Mouse (Mus musculus): ENCODE data around the gene Irf6. TPM values are rescaled to one million over a fixed set of nuclear protein-coding genes. Genes with fewer than 3 reads are reported as not detected.

Irf6 gene
- polyA plus RNA-seq, 1 experiment, result 18.1 TPM

- no peak overlapping the region for H3K9ac ChIP-seq (ENCODE audit: low read depth, poor library complexity, severe bottlenecking)
- H3K9me3 ChIP-seq (replicated peaks; ENCODE audit: control insufficient read depth, insufficient read depth, low read length, poor library complexity, severe bottlenecking), result no peaks in the 10 kb centered on the region
- H3K4me3 ChIP-seq (ENCODE audit: low read depth, low read length), result no peak overlapping the region
- H3K4me1 ChIP-seq (ENCODE audit: control insufficient read depth, insufficient read depth, low read length), result no peaks in the 10 kb centered on the region
- no peak overlapping the region for H3K27ac ChIP-seq (ENCODE audit: insufficient read depth, low read length)
- no peaks in the 10 kb centered on the region for H3K27me3 ChIP-seq (ENCODE audit: control insufficient read depth, insufficient read depth, low read length, poor library complexity, severe bottlenecking)
- TF ChIP-seq EP300 (IDR thresholded peaks at IDR 0.05; ENCODE audit: insufficient read depth, low read depth, low read length), result no peak
- TF ChIP-seq CTCF (IDR thresholded peaks at IDR 0.05; ENCODE audit: low read depth, low read length), result no peak
- no peak for TF ChIP-seq POLR2A (IDR thresholded peaks at IDR 0.05; ENCODE audit: insufficient read depth, low read length)
- H3K36me3 ChIP-seq (ENCODE audit: control insufficient read depth, insufficient read depth, low read length, poor library complexity, severe bottlenecking), result no peaks in the 10 kb centered on the region
Measured at GRCm38 (mm10) chr1:193189151-193189621, 36.3 kb downstream of the Irf6 start.

DNA sequence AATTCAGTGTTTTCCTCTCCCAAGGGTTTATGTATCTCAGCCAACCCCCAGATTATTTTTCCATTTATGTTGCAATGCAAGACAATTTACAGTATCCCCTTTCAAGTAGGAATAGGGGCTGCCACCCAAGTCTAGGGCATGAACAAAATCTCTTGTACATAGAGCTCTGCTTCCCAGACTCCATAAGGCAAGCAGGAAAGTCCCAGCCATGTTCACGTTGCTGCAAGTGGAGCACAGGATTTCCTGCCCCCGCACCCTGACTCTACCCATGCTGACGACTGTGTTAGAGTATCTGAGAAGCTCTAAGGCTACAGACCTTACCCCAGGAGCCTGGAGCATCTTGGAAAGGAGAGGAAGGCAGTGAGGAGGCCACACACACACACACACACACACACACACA lies 36.9 kb downstream of the Irf6 start:
- Histone ChIP-seq H3K4me3 (ENCODE audit: low read depth, low read length) (no peak overlapping the region), H3K9ac (ENCODE audit: low read depth, poor library complexity, severe bottlenecking) (no peak overlapping the region), H3K36me3 (ENCODE audit: control insufficient read depth, insufficient read depth, low read length, poor library complexity, severe bottlenecking) (no peaks in the 10 kb centered on the region), H3K27me3 (ENCODE audit: control insufficient read depth, insufficient read depth, low read length, poor library complexity, severe bottlenecking) (no peaks in the 10 kb centered on the region), H3K9me3 (replicated peaks; ENCODE audit: control insufficient read depth, insufficient read depth, low read length, poor library complexity, severe bottlenecking) (no peaks in the 10 kb centered on the region), H3K27ac (ENCODE audit: insufficient read depth, low read length) (no peak overlapping the region), H3K4me1 (ENCODE audit: control insufficient read depth, insufficient read depth, low read length) (no peaks in the 10 kb centered on the region)
- TF ChIP-seq POLR2A (IDR thresholded peaks at IDR 0.05; ENCODE audit: insufficient read depth, low read length), result no peak
- TF ChIP-seq CTCF (IDR thresholded peaks at IDR 0.05; ENCODE audit: low read depth, low read length), result no peak
- TF ChIP-seq EP300 (IDR thresholded peaks at IDR 0.05; ENCODE audit: insufficient read depth, low read depth, low read length), result no peak

DNA sequence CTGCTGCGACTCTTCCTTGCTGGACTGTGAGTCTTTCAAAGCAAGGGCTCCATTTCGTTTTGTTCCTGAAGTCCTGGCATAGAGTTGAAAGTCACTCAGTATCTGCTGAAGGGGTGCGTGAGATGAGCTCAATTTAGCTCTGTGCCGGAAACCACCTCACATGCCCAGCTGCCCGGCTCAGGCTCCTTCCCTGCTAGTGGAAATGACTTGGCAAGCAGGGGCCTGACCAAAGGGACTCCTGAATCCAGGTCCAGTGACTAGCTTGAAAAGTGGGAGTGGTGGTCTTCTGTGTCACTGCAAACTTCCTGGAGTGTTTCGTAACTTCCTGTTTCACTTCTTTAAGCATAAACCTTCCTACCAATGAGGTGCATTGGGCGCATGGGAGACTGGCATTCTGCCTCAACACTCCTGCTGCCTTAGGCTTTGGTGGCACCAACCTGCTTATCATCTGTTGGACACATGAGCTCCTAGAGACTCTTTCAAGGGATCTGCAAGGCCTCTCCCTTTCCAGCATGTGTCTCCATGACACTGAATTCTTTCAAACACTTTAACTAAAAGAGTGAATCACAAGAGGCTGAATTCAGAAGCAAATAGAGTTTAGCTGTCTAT lies 38.9 kb downstream of the Irf6 start:
- no peak overlapping the region for H3K4me3 ChIP-seq (ENCODE audit: low read depth, low read length)

DNA sequence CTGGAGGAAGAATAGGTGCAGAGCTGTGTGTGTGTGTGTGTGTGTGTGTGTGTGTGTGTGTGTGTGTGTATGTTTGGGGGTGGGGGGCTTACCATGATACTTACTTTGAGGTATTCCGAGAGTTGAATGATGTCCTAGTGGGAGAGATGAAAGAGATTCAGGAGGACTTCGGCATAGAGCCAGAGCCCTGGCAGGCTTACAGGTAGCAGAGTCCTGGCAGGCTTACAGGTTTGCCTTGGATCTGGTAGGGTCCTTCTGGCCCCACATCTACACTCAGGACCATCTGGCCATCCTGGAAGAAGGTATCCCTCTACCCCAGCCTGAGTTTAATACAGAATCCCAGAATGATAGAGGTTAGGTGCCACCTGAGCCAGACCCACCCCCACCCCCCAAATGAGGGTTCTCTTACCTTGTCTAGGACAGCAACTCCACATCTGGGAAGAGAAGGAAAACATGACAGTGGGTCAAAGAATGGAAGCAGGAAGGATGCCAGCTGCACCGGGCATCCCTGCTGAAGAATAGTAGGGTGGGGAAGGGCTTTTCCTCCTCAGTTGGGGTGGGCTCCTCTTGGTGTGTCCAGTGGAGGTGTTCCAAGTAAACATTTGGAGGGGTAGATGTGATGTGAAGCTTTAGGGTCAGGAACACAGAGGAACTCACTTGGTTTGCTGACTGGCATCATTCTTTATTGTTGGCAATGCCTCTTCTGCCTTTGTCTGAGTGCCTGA lies 41.7 kb downstream of the Irf6 start:
- H3K27ac ChIP-seq (ENCODE audit: insufficient read depth, low read length), result no peak overlapping the region
- H3K4me3 ChIP-seq (ENCODE audit: low read depth, low read length), result no peak overlapping the region
- H3K27me3 ChIP-seq (ENCODE audit: control insufficient read depth, insufficient read depth, low read length, poor library complexity, severe bottlenecking), result no peaks in the 10 kb centered on the region; the same call in 1 of the 2 replicates
- H3K36me3 ChIP-seq (ENCODE audit: control insufficient read depth, insufficient read depth, low read length, poor library complexity, severe bottlenecking), result no peaks in the 10 kb centered on the region
- H3K9ac ChIP-seq (ENCODE audit: low read depth, poor library complexity, severe bottlenecking), result no peak overlapping the region
- H3K4me1 ChIP-seq (ENCODE audit: control insufficient read depth, insufficient read depth, low read length), result no peaks in the 10 kb centered on the region
- H3K9me3 ChIP-seq (replicated peaks; ENCODE audit: control insufficient read depth, insufficient read depth, low read length, poor library complexity, severe bottlenecking), result no peaks in the 10 kb centered on the region
- TF ChIP-seq CTCF (IDR thresholded peaks at IDR 0.05; ENCODE audit: low read depth, low read length) (no peak), POLR2A (IDR thresholded peaks at IDR 0.05; ENCODE audit: insufficient read depth, low read length) (no peak), EP300 (IDR thresholded peaks at IDR 0.05; ENCODE audit: insufficient read depth, low read depth, low read length) (no peak)

More for the DNA sequence above, 38.9 kb downstream of the Irf6 start:
- no peaks in the 10 kb centered on the region for H3K4me1 ChIP-seq (ENCODE audit: control insufficient read depth, insufficient read depth, low read length)
- no peak overlapping the region for H3K27ac ChIP-seq (ENCODE audit: insufficient read depth, low read length)
- H3K36me3 ChIP-seq (ENCODE audit: control insufficient read depth, insufficient read depth, low read length, poor library complexity, severe bottlenecking), result no peaks in the 10 kb centered on the region
- no peaks in the 10 kb centered on the region for H3K9me3 ChIP-seq (replicated peaks; ENCODE audit: control insufficient read depth, insufficient read depth, low read length, poor library complexity, severe bottlenecking)
- TF ChIP-seq POLR2A (IDR thresholded peaks at IDR 0.05; ENCODE audit: insufficient read depth, low read length) (no peak), EP300 (IDR thresholded peaks at IDR 0.05; ENCODE audit: insufficient read depth, low read depth, low read length) (no peak), CTCF (IDR thresholded peaks at IDR 0.05; ENCODE audit: low read depth, low read length) (no peak)
- no peak overlapping the region for H3K9ac ChIP-seq (ENCODE audit: low read depth, poor library complexity, severe bottlenecking)
- H3K27me3 ChIP-seq (ENCODE audit: control insufficient read depth, insufficient read depth, low read length, poor library complexity, severe bottlenecking), result no peaks in the 10 kb centered on the region

GRCm38 (mm10) chr1:193195169-193195810 lies 42.4 kb downstream of the Irf6 start:
- Histone ChIP-seq H3K27me3 (ENCODE audit: control insufficient read depth, insufficient read depth, low read length, poor library complexity, severe bottlenecking) (no peaks in the 10 kb centered on the region; the same call in 1 of the 2 replicates), H3K36me3 (ENCODE audit: control insufficient read depth, insufficient read depth, low read length, poor library complexity, severe bottlenecking) (no peaks in the 10 kb centered on the region), H3K4me3 (ENCODE audit: low read depth, low read length) (no peak overlapping the region), H3K27ac (ENCODE audit: insufficient read depth, low read length) (no peak overlapping the region), H3K4me1 (ENCODE audit: control insufficient read depth, insufficient read depth, low read length) (no peaks in the 10 kb centered on the region), H3K9ac (ENCODE audit: low read depth, poor library complexity, severe bottlenecking) (no peak overlapping the region), H3K9me3 (replicated peaks; ENCODE audit: control insufficient read depth, insufficient read depth, low read length, poor library complexity, severe bottlenecking) (no peaks in the 10 kb centered on the region)
- TF ChIP-seq CTCF (IDR thresholded peaks at IDR 0.05; ENCODE audit: low read depth, low read length) (no peak), EP300 (IDR thresholded peaks at IDR 0.05; ENCODE audit: insufficient read depth, low read depth, low read length) (no peak), POLR2A (IDR thresholded peaks at IDR 0.05; ENCODE audit: insufficient read depth, low read length) (no peak)
